Mouse (Mus musculus): ENCODE measurements around the gene Coro2a.

DNA sequence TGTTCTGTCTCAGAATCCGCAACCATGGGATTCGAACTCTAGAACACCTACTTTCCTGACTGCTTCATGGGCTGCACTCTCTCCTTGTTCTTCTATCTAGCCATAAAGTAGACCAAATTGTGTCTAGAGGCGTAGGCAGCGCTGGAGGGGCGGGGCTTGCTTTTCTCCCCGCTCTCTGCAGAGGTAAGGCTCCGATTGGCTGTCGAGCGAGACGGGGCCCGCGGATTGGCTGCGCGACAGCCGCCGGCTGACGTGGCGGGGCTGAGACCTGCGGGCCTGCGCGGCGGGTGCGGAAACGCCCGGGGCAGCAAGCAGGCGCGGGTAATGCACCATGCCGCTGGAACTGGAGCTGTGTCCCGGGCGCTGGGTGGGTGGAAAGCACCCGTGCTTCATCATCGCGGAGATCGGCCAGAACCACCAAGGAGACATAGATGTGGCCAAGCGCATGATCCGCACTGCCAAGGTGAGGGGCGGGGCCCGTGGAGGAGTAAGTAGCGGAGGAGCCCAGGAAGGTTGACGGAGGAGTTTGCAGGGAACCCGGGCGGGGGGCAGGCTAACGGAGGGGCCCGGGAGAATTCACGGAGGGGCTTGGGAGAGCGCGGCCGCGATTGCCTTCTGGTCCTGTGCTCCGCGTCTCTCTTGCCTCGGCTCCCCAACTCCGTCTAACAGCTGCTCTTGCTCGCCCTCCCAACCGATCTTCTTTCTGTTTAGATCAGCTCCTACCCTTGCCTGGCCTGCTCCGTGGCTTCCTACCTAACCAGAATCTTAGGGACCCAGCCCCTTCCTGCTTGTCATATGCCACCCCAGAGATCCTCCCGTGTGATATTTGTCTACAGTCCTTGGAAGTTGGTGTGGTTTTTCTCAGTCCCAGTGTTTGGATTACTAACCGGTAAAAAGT is 112.7 kb downstream of the Coro2a start, which contains the start of gene Nans:
- TF ChIP-seq CTCF (IDR thresholded peaks at IDR 0.05; ENCODE audit: control insufficient read depth, insufficient read depth, insufficient read length) (no peak), USF1 (IDR thresholded peaks at IDR 0.05; ENCODE audit: low read depth) (no peak), MAX (IDR thresholded peaks at IDR 0.05) (no peak)

All from C2C12 (cell line).